Mouse (Mus musculus) heart, adult 18-20 months (tissue): ENCODE measurements around the gene Pabpc4. TPM values are rescaled to one million over a fixed set of nuclear protein-coding genes. Genes with fewer than 3 reads are reported as not detected.

ENCODE experiments used
- DNase-seq, 2 experiments: peaks; one replicate each; pipeline ENCODE4 v3.0.0; 2021 to 2022; ENCODE audit warnings: mixed read lengths in 1 of 2
- long read RNA-seq, 2 experiments: library from polyadenylated mRNA; stranded (forward); transcript quantifications; one replicate each; pipeline ENCODE4 v2.0.0; 2021
- total RNA-seq, 2 experiments: library from RNA; stranded (reverse); gene quantifications; 2 replicates each; pipeline ENCODE4 v1.2.3; 2021

The Pabpc4 gene
- total RNA-seq: 100 to 1,000 TPM; 336 to 356 TPM
- long read RNA-seq, experiment 1, transcript Pabpc4-204 (14 exons, 3,111 nt): minor isoform, 8 of 104 reads
- long read RNA-seq, experiment 1, transcript Pabpc4-202 (15 exons, 3,019 nt): major isoform, 9 of 104 reads
- long read RNA-seq, experiment 1, partial matches to known transcripts: 26 of 104 reads
- long read RNA-seq, experiment 1, other reads (novel, unspliced or antisense): 60 of 104 reads
- long read RNA-seq, experiment 2, transcript Pabpc4-202 (15 exons, 3,019 nt): major isoform, 8 of 98 reads
- long read RNA-seq, experiment 2, partial matches to known transcripts: 17 of 98 reads
- long read RNA-seq, experiment 2, other reads (novel, unspliced or antisense): 70 of 98 reads

DNA sequence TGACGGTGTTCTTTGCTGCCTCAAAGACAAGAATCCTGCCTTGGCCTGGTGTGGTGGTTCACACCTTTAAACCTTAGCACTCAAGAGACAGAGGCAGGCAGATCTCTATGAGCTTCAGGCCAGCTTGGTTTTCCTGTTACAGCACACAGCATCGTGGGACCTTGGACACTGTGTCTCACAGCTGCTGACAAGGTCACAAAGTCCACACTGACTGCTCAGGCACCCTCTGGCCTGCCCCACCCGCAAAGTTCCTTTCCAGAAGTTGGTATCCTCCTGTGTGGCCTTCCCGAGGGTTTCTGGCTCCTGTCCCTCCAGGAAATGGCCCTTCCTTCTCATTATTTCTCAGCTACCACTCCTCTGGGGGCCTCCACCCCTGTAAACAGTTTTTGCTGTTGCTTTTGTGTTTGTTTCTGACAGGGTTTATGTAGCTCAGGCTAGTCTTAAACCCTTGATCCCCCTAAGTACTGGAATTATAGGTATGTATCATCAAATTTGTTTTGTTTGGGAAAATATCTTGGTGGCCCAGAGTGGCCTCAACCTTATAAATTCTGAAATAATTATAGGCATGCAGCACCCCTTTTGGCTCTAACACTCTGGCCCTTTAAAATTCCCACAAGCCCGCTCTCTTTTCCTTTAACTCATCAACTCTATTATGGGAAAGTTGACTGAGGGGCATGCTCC, at the start of gene Pabpc4:
Gene Pabpc4 (plus strand): TSS at position 631 of the 681 bp plus-strand sequence.
- no peak for DNase-seq

DNA sequence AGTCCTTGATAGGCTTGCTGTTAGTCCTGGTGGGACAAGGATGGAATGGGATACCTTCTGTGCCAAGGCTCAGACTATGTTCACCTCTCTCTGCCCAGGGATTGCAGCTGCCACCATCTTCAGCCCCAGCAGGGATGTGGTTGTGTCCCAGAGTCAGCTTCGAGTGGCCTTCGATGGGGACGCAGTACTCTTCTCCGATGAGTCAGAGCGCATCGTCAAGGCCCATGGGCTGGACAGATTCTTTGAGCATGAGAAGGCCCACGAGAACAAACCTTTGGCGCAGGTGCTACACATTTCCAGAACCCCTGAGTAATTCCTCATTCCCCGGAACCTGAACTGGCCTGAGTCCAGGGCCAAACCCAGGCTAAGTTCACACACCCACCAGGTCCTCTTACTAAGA, 48.2 kb upstream of the Pabpc4 start:
- no peak for DNase-seq

DNA sequence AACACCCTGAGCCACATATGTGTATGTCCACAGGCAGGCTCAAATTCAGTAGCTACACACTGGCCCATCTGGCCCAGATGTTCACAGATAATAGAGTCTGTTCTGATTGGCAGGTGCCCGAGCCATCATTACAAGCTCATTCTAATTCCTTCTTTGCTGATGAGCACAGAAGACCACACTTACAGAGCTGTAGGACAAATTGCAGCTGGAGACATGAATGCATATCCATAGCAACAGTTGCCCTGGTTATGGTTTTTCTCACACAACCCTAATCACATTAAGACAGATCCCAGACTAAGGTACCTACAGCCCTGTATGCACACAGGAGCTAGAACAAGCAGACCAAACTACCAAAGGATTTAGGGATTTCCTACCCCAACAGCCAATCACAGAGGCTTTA, 46.8 kb upstream of the Pabpc4 start:
- DNase-seq: no peak

DNA sequence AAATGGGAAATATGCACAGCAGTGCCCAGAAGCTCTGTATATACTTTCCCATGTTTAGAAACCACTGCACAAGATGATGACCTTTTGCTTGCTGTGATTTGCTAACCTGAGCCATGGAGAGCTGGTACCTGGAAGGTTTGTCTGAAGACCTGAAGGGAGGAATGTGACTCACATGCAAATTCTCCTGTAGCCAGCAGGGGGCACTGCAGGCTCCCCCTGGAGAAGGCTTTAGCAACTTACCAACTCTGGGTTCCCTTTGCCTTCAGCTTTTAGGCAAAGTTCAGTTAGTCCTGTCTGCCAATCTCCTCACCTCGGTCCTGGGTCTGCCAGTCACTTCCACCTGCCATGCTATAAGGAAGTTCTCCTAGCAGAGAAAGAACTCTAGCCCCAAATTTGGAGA, 45.4 kb upstream of the Pabpc4 start:
- DNase-seq: peak in 1 of 2 experiments; percentile 70

DNA sequence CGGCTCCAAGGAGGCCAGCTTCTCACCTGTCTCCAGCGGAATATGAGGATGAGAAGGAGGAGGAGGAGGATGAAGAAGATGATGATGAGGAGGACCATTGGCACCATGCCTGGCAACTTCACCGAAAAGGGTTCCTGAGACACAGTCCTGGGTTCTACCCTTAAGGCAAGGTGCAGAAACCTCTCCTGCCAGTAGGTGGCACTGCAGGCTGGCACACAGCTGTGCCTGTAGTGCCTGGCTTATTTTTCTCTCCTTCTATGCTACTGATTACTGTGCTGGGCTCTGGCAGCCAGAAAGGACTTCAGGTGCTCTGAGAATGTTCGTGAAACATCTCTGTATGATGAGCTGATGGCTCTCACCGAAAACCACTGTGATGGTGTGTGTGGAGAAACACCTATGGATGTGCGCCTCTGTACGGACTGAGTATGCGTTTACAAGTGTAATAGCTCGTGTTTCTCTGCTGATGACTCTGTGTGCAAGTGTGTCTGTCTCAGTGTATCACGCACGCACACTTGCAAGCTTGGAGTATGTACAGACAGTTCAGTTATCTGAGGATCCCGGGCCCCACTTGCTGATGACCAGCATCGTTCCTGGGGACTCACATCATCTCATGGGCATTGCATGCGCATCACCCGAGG, 42.3 kb upstream of the Pabpc4 start:
- DNase-seq: peak; percentile 56 to 87

DNA sequence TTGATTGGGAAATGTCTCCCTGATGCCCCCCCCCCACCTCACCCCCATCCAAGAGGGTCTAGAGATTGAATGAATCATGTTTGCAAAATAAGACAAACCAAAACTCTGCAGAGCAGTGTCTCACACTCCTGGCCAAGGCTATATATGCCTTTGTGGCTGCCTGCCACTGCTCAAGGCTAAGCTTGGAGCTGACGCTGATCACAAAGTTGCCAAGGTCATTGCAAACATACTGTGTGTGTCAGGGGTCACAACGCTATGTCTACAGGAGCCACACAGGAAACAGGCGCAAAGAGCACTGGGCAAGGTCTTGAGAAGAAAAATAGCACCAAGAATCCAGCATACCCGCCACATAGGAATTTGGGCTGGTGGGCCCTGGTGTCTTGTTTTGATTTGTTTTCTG, 41.5 kb upstream of the Pabpc4 start:
- DNase-seq: no peak

DNA sequence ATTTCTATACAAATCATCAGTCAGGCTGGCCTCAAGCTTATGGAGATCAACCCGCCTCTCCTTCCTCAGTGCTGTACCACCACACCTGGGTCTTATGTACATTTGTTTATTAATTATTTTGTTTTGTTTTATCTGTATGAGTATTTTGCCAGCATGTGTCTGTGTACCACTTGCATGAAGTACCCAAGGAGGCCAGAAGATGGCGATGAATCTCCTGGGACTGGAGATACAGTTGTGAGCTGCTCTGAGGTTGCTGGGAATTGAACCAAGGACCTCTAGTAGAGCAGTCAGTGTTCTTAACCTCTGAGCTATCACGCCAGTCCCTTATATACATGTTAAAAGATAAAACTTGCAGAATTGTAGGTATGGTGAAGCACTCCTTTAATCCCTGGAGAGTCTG, 38.8 kb upstream of the Pabpc4 start:
- no peak for DNase-seq

DNA sequence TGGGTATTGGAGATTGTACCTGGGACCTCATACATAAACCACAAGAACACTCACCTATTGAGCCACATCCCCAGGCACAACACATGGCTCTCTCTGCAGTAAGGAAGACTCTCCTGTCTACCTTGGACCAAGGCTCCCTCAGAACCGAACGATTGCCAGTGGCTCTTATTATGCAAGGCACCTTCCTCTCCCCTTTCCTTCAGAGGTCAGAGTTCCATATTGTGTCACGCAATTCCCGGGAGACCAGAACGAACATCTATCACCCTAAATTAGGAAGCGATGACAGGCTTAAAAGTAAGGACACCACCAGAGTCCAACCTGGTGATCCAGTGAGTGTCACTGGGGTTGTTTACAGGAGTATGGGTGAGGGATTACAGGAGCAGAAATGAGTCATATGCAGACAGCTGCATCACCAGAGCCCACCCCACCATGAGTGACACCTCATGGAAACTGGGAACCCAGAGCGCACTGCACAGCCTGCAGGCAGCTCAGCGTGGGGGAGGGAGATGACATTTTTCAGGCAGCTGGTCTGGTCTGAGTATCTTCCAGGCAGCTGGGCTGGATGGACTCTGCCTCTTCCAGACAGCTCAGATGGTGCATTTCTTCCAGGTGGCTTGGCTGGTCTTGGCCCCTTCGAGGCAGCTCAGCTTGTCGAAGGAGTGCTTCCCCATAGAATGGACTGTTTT, 36.3 kb upstream of the Pabpc4 start:
- DNase-seq: peak; percentile 70 to 83

DNA sequence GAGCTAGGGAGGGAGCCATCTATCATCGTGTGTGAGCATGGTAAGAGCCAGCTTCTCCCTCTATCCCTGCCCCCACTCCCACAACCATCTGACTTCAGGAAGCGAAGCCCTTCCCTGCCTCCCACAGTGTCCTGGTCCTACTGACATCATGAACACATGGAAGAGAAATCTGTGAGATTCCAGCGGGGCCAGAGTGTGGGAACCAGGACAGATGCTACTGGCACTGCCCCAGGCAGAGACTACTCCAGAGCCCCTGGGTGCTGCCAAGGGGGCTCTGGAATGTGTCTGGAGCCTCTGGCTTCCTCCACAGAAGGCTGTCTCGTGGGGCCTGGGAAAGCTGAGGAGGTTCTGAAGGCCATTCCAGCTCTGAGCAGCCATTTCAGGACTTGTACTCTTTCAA, 34.4 kb upstream of the Pabpc4 start:
- peak; percentile 79 to 89 for DNase-seq

DNA sequence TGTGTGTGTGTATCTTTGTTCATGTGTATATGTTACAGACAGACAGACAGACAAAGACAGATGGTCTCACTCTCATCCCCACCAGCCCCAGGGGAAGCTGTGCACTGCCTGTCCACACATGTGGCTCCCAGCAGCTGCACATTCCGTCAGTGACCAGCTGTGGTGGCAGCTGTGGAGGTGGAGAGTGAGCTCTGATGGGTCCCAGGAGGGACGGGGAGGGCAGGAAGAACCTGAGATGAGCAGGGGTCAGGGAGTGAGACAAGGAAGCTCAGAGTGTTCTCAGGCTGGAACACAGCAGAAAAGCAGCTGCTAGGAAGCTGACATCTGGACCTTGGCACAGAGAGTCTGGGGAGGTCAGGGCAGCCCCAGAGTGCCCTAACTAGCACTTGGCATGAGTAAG, 33.9 kb upstream of the Pabpc4 start:
- peak; percentile 82 to 90 for DNase-seq

DNA sequence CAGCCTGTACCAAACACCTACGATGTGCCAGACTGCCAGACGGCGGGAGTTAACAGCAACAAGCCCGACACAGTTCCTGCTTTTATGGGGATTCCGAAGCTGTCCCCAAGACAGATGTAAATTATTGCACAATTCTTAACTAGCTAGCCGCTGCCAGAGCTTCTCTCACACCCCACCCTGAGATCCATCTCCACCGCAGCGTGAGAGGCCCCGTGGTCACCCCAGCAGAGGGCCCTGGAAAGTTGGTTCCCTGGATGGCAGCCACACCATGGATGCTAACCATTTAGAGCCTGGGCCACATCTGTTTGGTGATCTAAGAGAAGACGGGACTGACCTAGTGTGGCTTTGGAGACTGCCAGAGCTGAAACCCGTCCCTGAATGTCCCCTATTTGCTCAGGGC, 33.0 kb upstream of the Pabpc4 start:
- DNase-seq: peak; percentile 70 to 72

DNA sequence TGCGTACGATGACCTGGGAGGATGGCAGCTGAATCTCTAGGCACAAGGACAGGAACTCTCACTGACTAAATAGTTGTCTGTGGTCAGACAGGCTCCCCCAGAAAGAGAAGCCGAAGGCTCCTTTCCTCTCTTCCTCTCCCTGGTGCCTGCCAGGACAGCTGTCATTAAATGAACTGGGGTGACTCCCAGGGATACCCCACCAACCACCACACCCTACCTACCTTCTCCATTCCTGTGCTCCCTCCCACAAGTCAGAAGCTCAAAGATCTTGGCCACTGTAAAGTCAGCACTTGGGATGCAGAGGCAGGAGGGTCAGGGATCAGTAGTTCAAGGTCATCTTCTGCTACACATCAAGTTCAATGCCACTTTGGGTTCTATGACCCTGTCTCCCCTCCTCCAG, 29.3 kb upstream of the Pabpc4 start:
- DNase-seq: no peak

DNA sequence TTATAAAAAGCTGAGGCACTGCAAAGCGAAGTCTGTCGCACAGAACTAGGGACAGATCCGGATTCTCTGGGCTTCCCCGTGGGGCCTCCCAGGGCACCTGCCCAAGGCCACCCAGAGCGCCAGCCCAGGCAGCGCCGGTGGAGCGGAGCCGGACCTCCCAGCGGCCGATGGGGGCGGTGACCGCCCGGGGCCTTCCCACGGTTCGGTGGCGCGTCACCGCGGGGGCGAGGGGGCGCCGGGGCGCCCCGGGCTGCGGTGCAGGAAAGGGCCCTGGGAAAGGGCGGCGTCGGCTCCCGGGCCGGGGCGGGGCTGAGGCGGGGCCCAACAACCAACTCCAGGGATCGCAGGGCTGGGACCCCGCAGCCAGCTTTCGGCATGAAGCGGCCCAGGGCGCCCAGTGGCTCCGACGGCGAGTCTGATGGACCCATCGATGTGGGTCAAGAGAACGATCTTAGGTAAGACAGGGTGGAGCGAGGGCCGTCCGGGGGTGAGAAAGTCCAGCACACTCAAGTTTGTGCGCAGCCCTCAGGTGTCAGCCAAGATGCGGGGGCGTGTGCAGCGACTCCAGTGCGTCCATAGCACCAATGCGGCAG, 28.6 kb upstream of the Pabpc4 start, which contains the start of gene Heyl:
Gene Heyl (plus strand): TSS at position 65 of the 593 bp plus-strand sequence.
- peak; percentile 82 to 83 for DNase-seq

DNA sequence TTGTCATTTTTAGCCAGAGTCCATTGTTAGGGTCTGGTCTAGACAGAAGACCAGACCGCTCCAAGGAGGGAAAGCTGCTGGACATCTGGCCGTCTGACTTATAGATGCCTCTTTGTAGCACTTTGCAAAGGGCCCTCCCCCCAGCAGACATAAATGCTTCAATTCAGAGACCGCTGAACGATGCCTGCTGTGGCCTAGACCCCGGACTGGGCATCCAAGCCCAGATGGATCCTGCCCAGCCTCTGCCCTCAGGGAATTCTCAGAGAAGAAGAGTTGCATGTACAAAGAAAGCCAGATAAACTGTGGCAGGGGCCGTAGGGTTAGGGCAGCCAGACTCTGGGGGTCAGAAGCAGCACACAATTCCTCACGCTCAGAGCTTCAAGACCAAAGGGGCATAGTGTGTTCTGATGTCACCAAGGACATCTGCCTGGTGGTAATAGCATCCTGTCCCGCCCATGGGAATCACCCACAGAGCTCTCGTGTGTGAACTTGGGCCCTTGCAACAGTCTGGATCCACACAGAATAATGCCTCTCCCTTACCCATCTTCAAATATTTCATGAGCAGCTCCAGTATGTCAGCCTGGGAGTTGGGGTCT, 26.2 kb upstream of the Pabpc4 start:
- DNase-seq: no peak

DNA sequence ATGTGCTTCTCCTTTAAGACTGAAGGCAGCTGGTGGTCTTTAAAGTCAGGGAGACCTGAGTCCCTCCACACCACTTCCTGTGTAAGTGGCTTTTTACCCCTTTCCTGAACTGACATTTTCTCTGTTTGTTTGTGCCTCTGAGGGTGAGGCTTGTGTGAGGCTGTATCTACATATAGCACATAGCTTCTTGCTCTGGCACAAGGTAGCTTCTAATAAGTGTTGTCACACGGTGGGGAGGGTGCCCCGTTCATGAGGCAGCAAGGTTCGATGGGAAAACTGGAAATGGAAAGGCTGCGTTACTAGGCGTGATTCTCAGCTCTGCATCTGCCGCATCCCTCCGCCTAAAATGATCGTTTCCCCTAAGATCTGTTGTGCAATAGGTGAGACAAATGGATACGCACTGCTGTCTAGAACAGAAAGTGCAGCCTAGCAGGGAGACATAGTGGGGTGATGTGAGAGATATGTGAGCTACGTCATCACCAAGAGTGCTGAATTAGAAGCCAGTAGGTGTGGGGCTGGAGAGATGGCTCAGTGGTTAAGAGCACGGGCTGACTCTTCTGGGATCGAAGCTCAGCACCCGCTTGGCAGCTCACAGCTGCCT, 25.6 kb upstream of the Pabpc4 start:
- DNase-seq: no peak

DNA sequence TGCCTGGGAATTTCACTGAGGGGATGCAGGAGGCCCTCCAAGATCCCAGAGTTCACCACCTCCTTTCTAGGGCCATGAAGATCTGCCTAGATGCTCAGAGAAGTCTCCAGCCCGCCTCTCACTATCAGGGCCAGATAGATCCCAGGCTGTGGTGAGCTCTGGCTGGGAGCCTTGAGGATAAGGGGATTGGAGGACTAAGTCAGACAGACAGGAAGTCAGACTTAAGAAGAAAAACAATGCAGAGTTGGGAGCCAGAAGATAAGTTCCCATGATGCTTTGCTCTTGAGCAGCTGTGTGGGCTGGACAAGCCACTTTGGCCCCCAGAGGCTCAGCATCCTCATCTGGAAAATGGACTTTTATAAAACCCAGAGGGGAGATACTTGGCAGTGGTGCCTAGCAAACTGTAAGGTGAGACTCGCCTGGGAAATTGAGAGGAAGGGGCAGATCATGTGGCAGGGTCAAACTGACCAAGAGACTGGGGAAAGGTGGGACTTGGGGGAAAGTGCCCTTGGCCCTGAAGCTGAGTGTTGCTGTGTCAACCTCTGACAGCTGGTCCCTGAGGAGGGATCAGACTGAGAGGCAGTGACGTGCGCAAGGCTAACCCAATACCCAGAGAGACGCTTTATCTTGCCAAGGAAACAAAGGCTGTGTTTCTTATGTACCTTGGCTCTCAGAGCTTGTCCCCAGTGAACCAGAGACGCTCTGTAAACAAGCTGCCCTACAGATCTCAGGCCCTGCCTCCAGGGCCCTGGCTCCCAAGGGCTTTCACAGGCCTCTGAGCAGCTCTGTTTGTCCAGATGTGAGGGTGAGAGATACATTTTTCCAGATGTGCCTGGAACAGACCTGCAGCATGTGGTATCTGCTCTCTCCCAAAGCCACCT, 24.5 kb upstream of the Pabpc4 start:
- peak; percentile 83 to 89 for DNase-seq

DNA sequence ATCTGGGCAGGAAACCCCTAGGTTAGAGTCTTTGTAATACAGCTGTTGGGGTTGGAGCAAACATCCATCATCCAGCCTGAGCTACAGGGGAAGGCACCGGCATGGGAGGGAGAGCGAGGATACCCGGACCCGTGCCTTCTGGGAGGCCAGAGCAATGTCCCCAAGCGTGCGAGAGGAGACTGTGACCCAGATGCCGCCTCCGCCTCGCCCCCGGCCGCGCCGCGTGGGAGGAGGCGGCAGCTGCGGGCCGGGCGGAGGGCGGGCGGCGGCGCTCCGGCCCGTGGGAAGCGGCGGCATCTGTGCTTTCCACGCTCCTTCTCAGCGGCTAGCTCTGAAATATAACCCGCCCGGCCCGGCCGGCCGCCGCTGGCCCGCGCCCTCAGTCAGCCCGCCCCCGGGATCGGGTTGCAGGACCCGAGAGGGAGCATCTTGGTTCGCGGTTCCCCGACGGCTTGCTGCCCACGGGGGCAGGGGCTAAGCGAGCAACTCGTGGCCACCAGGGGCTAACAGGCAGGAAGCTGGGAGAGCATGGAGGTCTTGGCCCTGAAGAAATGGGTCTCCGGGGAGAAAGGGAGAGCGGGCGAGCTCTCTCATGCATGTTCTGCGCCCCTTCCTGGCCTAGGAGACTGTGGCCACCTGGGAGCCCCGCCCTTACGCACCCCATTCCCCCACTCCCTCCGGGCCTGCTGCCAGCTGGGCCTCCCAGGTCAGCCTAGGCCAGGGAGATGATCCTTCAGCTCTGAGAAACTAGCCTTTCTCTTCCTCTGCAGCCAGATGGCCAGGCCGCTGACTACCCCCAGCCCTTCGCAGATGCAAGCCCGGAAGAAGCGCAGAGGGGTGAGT, 22.6 kb upstream of the Pabpc4 start:
- peak; percentile 79 to 87 for DNase-seq

DNA sequence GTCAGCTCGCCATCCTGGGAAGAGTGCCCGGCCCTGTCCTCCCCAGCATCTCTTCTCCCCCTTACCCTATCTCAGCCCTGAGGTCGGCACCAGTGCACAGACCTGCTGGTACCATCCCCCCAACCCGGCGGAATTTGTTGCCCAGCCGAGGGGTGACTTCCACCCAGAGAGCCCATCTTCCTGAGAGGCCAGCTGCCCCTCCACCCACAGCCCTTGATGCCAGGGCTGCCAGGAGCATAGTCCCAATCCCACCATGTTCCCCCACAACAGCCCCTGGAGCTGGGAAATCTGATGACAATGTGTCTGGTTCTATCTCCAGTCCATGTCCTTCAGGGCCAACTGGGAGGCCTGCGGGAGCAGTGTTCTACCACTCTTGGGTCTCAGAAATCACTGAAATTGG, 15.9 kb upstream of the Pabpc4 start:
- DNase-seq: no peak

DNA sequence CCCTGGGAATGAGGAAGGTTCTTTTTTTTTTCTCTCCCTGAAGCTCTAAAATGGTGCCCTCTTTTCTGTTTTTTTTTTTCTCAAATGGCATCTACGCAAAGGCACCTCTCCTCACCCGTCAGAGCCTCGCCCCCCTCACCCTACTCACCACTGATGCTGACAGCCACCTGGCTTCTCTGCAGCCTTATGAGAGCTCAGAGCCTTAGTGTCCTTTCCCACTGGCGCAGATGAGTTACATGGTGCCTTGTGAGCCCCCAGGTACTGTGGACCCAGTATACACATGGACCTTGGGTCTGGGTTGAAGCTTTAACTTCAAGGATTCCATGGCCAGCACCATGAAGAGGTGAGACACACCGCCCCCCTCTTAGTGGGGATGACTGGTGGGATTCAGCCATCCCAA, 15.5 kb upstream of the Pabpc4 start:
- DNase-seq: no peak
